Mouse (Mus musculus): ENCODE measurements around the gene Gm42674. TPM values are rescaled to one million over a fixed set of nuclear protein-coding genes. Genes with fewer than 3 reads are reported as not detected.
A peak's percentile ranks its signal among the peaks of the same experiment; 100 is the strongest.

The Gm42674 gene
- total RNA-seq, 2 experiments from 2014 or later = not detected

GRCm38 (mm10) chr3:90627366-90627765 lies 25.7 kb downstream of the Gm42674 start:
- intact Hi-C loops (cut with DNase I) = no loop called here
- H3K27ac ChIP-seq = no peak overlapping the region
- no peak for TF ChIP-seq CTCF (IDR thresholded peaks at IDR 0.05)
- H3K4me3 ChIP-seq = no peak overlapping the region
- DNase-seq (ENCODE audit: extremely low spot score in 1 of 2, low spot score in 2 of 2) = no peak

DNA sequence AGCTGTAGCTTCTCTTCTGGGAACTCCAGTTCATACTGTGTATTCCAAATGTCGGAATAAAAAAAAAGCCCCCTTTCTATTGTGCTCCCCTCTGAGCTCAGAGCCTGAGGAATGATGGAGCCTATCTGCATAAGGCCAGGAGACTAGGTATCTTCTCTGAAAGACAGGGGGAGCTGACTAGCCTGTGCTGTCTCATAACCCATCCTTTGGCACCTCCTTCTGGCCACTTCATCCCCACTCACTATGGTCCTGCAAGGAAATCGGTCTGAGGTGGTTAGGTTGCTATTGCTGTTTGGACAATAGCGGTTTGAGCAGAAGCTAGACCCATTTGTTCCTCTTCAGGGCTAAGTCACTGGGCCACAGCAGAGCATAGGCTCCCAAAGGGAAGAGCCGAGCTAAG lies 26.1 kb downstream of the Gm42674 start:
- peak; percentile 56 for TF ChIP-seq CTCF (IDR thresholded peaks at IDR 0.05)
- no peak for DNase-seq (ENCODE audit: extremely low spot score in 1 of 2, low spot score in 2 of 2)
- no peak overlapping the region for H3K4me3 ChIP-seq
- no peak overlapping the region for H3K27ac ChIP-seq
- intact Hi-C loops (cut with DNase I) = no loop called here

GRCm38 (mm10) chr3:90629298-90629697 lies 27.6 kb downstream of the Gm42674 start:
- Histone ChIP-seq H3K27ac (no peak overlapping the region), H3K4me3 (no peak overlapping the region)
- intact Hi-C loops (cut with DNase I) = no loop called here
- TF ChIP-seq CTCF (IDR thresholded peaks at IDR 0.05) = no peak
- no peak for DNase-seq (ENCODE audit: extremely low spot score in 1 of 2, low spot score in 2 of 2)

DNA sequence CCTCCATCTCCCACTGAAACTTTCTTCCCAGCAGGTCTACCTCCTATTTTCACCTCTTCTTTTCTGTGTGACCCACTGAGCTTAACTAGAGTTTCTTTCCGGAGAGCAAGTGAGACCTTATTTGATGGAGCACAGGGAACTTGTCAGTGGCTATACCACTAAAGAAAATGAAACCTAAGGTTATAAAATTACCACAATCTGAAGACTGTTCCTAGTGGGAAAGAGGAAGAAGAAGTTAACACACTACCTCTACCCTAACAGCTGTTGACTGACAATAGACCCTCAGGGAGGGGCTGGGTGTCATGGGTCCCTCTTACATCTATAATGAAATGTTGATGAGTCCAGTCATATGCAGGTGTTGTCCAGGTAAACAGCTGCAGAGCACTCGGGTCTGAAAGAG lies 30.3 kb downstream of the Gm42674 start:
- no peak for TF ChIP-seq CTCF (IDR thresholded peaks at IDR 0.05)
- no peak for DNase-seq (ENCODE audit: extremely low spot score in 1 of 2, low spot score in 2 of 2)
- Histone ChIP-seq H3K27ac (no peak overlapping the region), H3K4me3 (no peak overlapping the region)
- intact Hi-C loops (cut with DNase I) = no loop called here

GRCm38 (mm10) chr3:90638511-90639275 lies 37.0 kb downstream of the Gm42674 start:
- H3K27ac ChIP-seq = no peak overlapping the region
- TF ChIP-seq CTCF (IDR thresholded peaks at IDR 0.05) = no peak
- intact Hi-C loops (cut with DNase I) = no loop called here
- DNase-seq (ENCODE audit: extremely low spot score in 1 of 2, low spot score in 2 of 2) = no peak
- no peak overlapping the region for H3K4me3 ChIP-seq

- DNase-seq (ENCODE audit: extremely low spot score in 1 of 2, low spot score in 2 of 2) = no peak
- Histone ChIP-seq H3K27ac (no peak overlapping the region), H3K4me3 (no peak overlapping the region)
- peak; percentile 63 for TF ChIP-seq CTCF (IDR thresholded peaks at IDR 0.05)
- intact Hi-C loops (cut with DNase I) = no loop called here
These were observed 37.9 kb downstream of the Gm42674 start for GRCm38 (mm10) chr3:90639511-90640154.

DNA sequence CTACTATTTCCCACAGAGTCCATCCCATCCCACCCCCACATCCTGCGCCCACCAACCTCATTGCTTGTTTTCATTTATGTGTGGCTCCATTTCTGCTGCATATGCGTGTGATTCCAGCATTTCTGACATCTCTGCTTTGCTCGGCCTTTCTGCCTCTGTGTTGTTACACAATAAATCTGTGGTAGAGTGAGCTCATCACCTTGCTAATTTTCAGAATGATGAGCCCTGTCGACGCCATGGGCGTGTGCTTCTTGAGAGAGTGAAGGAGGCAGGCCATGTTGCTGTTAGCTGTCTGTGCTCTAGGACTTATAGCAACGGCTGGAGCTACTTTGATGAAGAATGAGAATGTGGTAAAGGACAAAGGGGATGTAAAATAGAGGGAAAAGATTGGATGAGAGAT lies 39.3 kb downstream of the Gm42674 start:
- TF ChIP-seq CTCF (IDR thresholded peaks at IDR 0.05) = no peak
- H3K4me3 ChIP-seq = no peak overlapping the region
- intact Hi-C loops (cut with DNase I) = no loop called here
- no peak for DNase-seq (ENCODE audit: extremely low spot score in 1 of 2, low spot score in 2 of 2)
- H3K27ac ChIP-seq = no peak overlapping the region

GRCm38 (mm10) chr3:90644220-90644619 lies 42.5 kb downstream of the Gm42674 start:
- intact Hi-C loops (cut with DNase I) = no loop called here
- Histone ChIP-seq H3K4me3 (no peak overlapping the region), H3K27ac (no peak overlapping the region)
- peak in 1 of 2 experiments; percentile 30 for DNase-seq (ENCODE audit: extremely low spot score in 1 of 2, low spot score in 2 of 2)
- TF ChIP-seq CTCF (IDR thresholded peaks at IDR 0.05) = peak; percentile 62

- TF ChIP-seq CTCF (IDR thresholded peaks at IDR 0.05) = no peak
- intact Hi-C loops (cut with DNase I) = no loop called here
- no peak for DNase-seq (ENCODE audit: extremely low spot score in 1 of 2, low spot score in 2 of 2)
- no peak overlapping the region for H3K4me3 ChIP-seq
- no peak overlapping the region for H3K27ac ChIP-seq
These were observed 45.6 kb downstream of the Gm42674 start for GRCm38 (mm10) chr3:90647291-90647690.

- intact Hi-C loops (cut with DNase I) = no loop called here
- no peak overlapping the region for H3K4me3 ChIP-seq
- peak overlapping the region; percentile 68 for H3K27ac ChIP-seq
- DNase-seq (ENCODE audit: extremely low spot score in 1 of 2, low spot score in 2 of 2) = no peak
- TF ChIP-seq CTCF (IDR thresholded peaks at IDR 0.05) = no peak
These were observed 47.3 kb downstream of the Gm42674 start for GRCm38 (mm10) chr3:90648981-90649380.

- intact Hi-C loops (cut with DNase I) = loop anchor here (1.0 to 5.0 kb wide), 6 partner anchors 33 to 238 kb away; partner anchors contain the start of genes Chtop and Ints3
These were observed 48.1 kb downstream of the Gm42674 start for GRCm38 (mm10) chr3:90649832-90650231.

DNA sequence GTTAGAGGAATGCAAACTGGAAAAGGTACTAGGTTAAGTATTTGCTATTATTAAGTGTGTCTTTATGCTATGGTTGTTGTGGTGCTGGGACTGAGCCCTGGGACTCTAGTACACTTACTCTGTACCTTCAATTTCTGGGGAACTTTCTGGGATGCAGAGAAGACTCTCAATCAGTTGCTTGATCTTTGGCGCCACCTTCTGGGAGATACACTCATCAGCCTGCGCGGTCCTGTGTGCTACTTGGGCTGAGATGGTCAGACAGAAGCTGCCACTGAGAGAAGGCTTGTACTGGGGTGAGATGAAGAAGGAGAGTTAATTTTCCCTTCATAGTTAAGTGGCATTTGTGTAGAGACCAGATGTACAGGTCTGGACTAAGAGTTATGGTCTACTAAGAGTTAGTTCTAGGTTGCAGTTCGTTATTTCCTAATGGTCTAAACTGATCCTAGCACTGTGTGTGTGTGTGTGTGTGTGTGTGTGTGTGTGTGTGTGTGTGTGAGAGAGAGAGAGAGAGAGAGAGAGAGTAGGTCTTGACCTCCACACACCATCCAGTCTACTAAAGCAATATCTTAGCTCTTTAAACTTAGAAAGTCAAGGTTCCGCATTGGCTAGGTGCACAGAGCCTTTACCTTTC lies 51.3 kb downstream of the Gm42674 start:
- Histone ChIP-seq H3K27ac (no peak overlapping the region), H3K4me3 (no peak overlapping the region)
- intact Hi-C loops (cut with DNase I) = loop anchor here (1.0 to 5.0 kb wide), 6 partner anchors 36 to 241 kb away; partner anchors contain the start of genes Chtop, Ints3 and Snapin
- peak; percentile 81 to 84 for DNase-seq (ENCODE audit: extremely low spot score in 1 of 2, low spot score in 2 of 2)
- peak; percentile 82 for TF ChIP-seq CTCF (IDR thresholded peaks at IDR 0.05)

More at GRCm38 (mm10) chr3:90649832-90650231, 48.1 kb downstream of the Gm42674 start:
- Histone ChIP-seq H3K4me3 (no peak overlapping the region), H3K27ac (peak overlapping the region; percentile 68)
- no peak for TF ChIP-seq CTCF (IDR thresholded peaks at IDR 0.05)
- no peak for DNase-seq (ENCODE audit: extremely low spot score in 1 of 2, low spot score in 2 of 2)

All from left cerebral cortex, adult 2 months (tissue).